Mouse (Mus musculus) T-cell, adult 2 months (primary cell): ENCODE data around the gene Milr1.
"Not testable (repeated sequence)": the region's sequence is repeated elsewhere in the genome, so short reads cannot be mapped to it uniquely, and the experiment has no call there.

ENCODE experiments used
- DNase-seq: peaks from one replicate; pipeline ENCODE4 v3.0.0; 2022; ENCODE audit warnings: low spot score

Milr1 gene

DNA sequence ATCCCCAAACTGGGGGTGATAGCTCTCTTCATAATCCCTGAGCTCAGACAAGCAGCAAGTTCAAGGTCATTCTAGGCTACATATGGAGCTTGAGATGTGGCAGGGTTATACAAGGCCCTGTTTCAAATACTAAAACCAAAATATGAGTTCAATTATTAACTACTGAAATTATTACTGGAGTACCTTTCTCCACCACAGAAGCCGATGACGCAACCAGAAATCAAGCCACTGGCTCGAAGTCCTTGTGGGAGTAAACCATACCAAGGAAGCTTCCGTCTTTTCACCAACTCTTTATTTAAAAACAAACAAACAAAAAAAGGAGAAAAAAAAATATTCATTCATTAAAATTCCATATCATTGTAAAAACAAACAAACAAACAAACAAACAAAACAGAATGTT, 25.9 kb downstream of the Milr1 start:
- DNase-seq: no peak

DNA sequence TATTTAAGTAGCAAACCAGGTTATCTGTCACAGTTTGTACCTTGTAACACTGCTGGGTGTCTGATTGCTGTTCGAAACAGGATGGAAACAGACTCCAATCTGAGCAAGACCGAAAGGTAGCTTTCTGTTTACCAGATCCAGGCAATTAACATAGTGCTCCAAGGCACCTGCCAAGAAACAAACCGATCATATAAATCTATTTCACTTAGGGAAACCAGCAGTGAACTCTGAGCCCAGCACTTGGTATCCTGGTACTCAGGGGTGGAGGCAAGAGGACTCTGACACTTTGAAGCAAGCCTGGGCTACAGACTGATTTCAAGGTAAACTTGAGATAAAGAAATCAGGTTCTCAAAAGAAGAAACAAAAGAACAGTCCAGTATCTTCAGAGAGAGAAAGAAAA, 26.4 kb downstream of the Milr1 start:
- DNase-seq: no peak

DNA sequence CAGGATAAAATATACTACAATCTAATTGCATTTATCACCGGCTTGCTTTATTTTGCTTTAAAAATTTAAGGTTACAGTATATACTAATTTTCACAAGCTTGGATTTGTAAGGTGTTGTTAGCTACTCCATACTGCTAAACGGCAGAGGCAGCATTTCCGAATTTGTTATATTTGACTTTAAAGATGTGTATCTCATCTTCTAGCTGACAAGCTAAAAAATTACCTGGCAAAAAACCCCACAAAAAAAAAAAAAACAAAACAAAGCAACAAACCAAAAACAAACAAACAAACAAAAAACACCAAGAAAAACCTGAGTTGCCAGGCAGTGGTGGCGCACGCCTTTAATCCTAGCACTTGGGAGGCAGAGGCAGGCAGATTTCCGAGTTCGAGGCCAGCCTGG, 27.1 kb downstream of the Milr1 start:
- no peak for DNase-seq

DNA sequence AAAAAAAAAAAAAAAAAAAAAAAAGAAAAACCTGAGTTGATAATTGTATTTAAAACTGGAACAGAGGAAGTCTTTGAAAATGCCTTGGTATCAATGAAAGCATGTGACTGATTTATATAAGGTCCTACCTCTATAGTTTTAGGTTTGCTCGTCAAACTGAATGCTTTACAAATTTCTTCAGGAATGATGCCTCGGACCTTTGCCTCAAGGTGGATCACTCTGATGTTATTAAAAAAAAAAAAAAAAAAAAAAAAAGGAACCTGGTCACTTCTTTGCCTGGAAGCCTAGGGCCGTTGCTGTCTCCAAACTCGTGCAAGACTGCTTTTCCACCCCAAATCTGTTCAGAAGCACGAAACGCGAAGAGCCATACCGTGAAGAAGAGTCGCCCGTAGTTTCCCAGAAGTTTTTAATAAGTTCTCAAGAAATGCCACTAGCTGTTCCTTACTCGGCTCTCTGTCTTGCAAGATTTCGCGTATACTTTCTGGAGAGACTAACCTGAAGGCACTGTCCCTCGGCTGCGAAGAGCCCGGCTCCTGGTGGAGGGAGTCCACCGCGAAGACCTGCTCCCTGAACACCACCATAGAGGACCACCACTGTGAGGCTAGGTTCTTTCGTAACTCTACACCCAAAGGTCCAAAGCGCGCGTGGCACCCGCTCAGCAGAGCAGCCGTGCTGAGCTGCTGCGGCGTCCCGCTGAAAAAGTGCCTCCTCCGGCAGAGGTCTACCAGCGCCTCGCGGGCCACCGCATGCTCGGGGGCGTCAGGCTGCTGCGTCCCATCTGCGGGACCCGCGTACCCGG, 27.8 kb downstream of the Milr1 start:
- DNase-seq: no peak

DNA sequence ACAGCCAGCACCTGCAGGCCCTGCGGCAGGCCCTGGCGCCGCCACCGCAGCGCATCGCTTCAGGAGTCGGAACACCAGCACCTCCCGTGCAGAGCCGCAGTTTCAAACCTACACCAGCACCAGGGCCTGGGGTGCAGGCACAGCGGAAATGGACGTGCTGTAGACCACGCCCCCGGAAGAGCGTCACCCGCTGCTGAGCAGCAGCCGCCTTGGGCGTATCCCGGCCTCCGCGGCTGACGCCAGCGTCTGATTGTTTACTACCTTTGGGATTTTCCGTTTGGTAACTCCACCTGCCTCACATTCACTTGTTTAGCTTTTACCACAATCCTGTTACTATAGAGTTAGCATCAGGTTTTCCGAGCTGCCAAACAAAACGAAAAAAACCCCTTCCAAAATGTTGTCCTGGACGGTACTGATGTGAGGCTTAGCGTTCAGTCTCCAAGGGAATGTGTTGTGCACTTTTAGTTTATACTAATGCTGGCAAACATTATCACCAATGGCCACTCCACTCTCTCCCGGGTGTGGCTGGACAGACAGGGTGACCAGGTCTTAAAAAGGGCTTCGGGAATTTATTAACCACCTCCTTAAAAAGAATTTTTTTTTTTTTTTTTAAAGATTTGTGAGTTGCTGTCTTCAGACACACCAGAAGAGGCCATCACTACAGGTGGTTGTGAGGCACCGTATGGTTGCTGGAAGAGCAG, 28.5 kb downstream of the Milr1 start, which contains the start of gene Polg2:
Gene Polg2, minus strand, starts transcription at position 150 of the 701 bp plus-strand sequence.
- DNase-seq: peak; percentile 99

DNA sequence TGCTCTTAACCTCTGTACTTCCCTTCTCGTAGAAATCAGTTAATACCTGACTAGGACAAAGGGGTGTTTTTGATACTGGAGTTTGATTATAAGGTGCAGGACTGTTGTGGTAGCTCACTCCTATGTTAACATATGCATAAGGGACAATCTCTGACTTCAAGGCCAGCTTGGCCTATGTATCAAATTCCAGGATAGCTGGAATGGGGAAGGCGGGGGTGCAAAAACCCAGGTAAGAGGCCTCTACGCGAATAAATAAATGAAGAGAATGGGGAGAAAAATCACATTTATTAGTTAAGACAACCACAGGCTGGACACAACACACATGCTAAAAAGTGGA, 29.0 kb downstream of the Milr1 start:
- DNase-seq: no peak

DNA sequence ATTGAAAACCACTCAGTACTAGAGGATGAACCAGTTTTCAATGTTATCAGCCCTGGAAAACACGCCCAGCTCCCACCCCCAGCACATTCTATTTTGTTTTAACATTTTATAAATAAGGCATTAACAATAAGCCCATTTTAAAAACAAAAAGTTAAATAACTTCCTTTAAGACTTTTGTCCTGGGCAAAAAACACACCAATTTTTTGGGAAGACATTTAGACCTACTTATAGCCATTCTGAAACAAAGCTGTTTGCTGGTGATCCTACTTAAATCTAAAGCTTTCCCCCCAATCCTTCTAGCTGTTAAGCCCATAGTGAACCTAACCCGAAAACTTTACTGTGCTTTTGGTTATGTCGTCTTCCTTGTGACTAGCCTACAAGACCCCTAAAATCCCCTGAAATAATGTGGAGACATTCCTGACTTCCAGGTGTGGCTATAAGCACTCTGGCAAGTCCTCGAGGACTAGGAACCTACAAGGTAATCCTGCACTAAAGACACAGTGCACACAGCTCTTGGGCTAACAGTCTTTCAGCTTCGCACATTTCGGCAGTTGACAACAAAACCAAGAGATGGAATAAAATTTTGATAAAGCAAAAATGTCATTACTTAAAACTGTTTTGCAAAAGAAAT, 29.7 kb downstream of the Milr1 start:
- no peak for DNase-seq

DNA sequence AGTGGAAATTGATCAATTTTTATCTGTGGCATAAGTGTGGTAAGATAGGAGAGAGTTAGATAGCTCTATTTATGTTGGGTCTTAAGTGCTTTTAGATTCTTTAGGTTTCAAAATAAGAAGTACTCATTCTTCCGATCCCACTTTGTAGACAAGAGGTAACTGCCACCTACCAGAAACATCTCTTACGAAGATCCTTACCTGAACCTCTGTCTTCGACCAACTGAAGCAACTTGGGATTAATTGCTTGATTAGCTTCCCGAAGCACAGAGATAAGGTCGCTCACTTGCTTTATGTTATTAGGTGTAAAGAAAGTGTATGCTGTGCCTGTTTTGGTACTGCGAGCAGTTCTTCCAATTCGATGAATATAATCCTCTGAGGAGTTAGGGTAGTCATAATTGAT, 31.2 kb downstream of the Milr1 start:
- DNase-seq: not testable (repeated sequence)

DNA sequence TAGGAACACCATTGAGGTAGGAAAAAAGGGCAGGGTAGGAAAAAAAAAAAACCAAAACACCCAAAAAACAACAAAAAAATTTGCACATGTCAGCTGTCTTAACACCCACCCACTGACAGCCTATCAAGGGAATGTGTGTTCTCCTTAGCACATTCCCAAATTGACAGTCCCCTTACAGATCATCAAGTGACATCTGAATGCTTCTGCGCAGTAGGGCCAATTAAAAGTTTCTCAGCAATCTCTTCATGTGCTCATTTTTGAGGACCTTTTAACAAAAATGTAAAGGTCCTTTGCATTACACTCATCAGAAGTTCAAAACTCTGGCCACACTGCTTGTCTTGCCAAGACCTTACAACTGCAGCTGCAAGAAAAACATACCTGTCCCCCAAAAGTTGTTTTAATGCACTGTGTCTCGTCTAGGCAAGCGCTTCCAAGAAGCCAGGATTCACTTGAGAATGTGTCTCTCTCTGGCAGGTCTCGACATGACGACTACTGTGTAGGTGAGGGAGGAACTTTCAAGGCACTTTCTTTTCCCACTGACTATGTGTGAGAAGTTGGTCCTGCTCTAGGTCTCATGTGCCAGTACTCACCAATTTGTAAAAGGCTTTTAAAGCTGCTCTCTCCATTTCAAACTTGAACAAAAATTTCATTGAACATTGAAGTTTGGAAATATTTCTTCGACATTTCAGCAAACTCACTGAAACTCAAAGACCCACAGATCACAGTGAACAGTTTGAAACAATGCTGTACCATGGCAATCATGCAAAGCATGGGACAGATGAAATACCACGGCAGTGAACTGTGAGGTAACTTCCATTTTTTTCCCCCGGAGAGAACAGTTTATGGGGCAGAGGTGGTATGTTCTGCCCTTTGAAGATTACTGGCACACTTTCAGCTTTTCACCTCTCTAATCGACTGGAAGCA, 32.1 kb downstream of the Milr1 start:
- no peak for DNase-seq

DNA sequence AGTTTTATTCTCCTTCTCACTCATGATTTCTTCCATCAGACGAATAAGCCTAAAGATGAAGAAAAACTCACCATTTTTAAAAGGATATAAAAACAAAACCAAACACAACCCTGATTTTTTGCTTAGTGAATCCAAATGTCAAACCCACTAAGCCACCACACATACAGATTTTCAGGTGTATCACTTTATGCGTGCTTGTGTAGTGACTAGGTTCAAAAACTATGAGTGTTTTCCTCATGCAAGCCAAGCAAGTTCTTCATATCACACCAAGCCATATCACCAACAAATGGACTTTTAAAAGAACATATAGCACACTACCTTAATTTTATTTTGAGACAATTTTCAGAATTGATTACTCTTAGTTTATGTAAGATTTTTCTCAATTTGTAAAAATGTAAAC, 33.5 kb downstream of the Milr1 start:
- DNase-seq: no peak

DNA sequence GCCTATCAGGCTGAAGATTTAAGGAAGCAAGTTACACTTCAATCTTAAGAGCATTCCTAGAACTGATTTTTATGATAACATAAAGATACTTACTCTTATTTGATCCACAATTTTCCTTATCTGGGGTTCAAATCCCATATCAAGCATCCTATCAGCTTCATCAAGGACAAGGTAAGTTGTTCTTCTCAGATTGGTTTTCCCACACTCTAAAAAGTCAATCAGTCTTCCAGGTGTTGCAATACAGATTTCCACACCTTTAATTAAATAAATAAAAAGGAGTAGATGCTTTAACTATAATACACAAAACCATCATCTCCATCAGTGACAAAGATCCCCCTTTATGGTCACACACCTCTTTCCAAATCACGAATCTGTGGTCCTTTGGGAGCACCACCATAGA, 34.0 kb downstream of the Milr1 start:
- DNase-seq: no peak

DNA sequence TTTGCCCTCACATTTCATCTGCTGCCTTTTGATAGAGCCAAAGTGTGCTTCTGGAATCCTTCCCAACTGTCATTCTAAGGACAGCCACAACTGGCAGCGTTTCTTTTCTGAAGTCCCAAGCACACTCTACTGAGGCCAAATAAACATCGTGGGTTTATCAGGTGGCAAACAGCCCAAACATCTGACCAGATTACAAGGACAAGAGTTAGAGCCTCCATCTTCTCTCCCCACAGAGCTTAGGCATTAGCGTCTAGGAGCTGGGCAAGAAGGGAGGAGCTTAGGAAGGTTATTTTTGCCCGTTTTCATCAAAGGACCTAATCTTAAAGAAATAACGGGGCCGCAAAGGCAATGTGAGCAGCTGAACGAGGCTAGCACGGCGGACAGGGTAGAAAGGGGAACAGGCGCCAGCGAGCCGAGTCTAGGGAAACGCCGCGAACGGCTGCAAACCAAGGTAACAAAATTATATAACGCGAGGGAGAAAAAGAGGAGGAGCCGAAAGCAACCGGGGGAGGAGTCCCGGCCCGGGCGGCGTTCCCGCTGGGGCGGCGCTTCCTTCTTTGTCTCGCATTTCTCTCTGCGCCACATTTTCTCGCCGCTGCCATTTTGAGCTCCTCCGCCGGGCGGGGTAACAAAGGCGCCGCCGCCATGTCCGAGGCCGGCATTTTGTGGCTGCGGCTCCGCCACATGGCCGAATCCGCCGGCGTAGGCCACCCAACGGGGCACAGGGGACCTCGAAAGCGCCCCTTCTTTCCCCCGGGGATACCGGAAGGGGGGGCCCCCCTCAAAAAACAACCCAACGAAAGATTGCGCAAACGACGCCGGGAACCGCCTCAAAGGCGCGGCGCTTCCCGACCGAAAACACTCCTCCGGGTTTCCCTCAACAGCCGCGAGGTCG, 36.4 kb downstream of the Milr1 start:
- peak; percentile 83 for DNase-seq

DNA sequence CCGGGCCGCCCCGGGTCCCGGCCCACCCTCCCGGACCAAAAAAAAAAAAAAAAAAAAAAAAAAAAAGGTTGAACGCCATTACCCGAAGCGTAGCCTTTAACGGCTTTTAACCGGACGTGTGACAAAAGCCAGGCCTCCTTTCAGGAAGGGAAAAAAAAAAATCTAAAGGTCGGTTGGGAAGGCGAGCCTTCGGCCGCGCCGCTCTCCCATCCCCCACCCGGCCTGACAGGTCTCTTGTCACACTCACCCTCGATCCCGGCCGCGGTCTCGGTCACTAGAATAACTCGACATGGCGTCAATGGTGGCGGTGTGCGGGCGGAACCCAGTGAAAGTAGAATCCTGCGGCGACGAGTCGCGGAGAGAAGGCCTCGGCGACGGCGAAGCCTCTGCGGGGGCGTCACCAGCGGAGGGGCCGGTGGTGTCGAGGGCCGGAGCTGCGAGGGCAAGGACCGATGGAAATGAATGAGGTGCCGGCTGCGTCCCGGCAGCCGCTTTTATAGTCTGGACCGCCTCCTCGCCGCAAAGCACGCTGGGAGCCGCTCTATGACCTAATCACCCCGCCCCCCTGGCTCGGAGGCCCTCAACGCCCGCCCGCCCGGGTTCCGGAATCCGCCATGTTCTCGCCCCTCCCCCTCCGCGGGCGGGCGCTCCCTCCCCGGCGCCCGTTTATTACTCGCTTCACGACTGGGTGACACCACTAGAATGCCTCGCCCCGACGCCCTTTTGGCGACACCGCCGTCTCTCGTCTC, 37.2 kb downstream of the Milr1 start:
- DNase-seq: peak; percentile 98

DNA sequence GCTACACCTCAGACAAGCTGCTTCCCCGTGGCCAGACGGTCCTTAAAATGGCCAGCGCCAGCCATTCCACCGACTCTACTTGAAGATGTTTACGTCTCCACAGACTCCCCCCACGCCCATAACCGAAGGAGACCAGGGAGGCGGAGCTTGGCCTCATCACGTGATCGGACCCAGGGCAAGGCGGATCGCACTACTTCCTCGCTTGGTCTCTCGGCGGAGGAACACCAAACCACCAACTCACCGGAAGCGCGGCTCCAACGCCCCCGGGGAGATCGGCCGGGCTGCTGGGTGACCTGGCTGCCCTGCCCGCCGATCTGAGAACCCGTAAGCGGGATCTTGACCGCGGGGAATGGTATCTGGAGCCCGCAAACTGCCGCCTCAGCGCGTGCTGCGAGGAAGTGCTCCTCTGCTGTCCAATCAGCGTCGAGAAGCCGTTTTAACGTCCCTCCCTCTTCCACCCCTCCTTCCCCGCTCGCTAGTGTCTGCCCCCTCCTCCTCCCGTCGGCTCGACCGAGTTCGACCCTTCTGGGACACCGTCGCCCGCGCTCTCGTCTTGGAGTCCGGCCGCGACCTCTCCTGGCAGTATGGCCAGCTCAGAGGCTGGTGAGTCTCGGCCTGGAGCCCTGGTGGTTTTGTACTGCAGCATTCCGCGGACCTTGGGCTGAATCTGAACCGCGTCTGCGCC, 37.9 kb downstream of the Milr1 start, which contains the start of the genes Ddx5 and Cep95:
Gene Ddx5, minus strand, starts transcription at position 411 of the 685 bp plus-strand sequence.
Gene Cep95, plus strand, starts transcription at position 478 of the 685 bp plus-strand sequence.
- DNase-seq: peak; percentile 98

DNA sequence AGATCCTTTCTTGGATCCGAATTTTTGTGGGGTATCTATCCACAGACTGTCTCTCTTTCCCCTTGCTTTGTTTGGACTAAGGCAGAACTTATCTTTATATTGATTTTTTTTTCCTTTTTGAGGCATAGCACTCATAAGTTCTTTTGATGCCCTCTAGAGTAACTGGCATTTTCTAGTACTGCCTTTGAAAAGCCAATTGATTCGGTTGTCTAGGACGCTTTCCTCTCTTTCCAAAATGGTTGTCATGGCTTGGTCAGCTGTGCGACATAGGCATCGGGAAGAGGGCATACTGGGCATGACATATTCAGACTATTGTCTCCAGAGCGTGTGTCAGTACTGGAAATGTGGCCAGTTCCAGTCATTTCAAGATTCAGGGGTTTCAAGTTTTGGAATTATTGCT, 38.6 kb downstream of the Milr1 start:
- DNase-seq: no peak

DNA sequence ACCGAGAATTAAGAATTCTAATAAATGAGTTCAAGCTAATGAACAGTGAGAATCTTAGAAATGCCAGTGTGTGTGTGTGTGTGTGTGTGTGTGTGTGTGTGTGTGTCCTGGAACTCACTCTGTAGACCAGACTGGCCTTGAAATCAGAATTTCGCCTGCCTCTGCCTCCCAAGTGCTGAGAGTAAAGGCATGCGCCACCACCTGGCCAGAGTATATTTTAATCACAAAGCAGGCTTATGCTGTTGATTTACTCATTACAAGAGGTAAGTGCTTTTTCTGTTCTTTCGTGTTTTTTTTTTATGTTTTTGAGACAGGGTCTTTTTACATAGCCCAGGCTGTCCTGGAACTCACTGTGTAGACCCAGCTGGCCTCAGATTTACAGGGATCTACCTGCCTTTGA, 42.8 kb downstream of the Milr1 start:
- no peak for DNase-seq

DNA sequence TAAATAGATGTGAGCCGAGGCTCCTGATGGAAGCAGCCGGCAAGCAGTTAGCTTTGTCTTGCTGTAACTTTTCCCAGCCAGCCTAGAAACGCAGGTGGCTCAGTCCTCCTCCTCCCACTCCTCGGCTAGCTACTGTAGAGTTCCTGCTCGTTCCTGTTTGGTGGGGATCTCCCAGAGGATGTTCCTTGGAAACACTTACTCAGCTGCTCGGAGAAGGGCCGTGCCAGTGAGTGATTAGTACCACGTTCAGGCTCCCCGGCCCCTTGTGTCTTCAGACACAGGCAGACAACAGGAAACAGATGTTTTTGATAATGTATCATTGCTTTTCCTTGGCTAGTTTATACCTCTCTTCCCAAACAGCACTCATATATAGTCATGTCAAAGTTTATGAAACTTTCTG, 44.7 kb downstream of the Milr1 start:
- no peak for DNase-seq

DNA sequence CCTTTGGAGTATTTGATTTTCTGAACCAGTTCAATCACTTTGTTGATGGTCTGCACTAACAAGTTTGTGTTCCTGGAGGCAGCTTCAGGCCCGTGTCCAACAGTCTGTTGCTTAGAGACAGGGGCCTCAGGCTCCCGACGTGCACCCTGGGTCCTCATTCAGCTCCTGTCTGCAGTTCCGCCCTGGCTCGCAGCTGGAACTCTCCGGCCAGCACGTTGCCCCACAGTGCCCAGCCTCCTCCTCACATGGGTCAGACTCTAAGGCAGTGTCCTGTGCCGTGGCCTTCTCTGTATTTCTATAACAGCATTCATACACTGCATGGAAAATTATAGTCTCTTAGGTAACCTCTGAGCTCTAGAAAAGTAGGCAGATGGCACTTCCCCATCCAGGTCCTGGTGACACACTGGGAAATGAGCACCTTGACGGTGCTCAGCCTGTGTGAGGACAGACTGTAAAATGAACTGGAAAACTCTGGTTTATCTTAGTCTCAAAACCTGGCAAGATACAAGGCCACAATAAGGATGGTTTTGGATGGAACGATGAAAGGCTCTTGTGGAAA, 51.1 kb downstream of the Milr1 start:
- no peak for DNase-seq

DNA sequence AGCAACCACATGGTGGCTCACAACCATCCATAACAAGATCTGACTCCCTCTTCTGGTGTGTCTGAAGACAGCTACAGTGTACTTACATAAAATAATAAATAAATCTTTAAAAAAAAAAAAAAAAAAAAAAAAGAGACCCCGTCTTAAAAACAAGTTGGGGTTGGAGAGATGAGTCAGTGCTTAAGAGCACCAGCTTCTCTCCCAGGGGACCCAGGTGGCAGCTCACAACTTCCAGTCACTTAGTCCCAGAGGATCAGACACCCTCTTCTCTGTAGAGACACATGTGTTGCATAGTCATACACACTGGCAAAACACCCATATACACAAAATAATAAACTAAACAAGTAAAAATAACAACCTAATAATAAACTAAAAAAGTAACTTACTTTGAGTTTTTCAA, 56.4 kb downstream of the Milr1 start:
- not testable (repeated sequence) for DNase-seq
